Mouse (Mus musculus) neural tube, embryonic 15.5 days (tissue): Measurements from ENCODE around the gene Gm136. TPM values are rescaled to one million over a fixed set of nuclear protein-coding genes. Genes with fewer than 3 reads are reported as not detected.

Experiments used
- ATAC-seq: fragments of 200-750 bp; cut with Nextera tagmentation; 2 replicates; pipeline ENCODE4 v1.8.0; 2017; ENCODE audit warnings: mild to moderate bottlenecking, moderate TSS enrichment, moderate library complexity; ENCODE audit not compliant: low FRiP score
- H3K27ac ChIP-seq: fragments of 300-500 bp; sonication (generic); replicated peaks from 2 replicates; pipeline ENCODE4 v1.5.1; 2015; ENCODE audit warnings: mild to moderate bottlenecking, inconsistent platforms
- H3K27me3 ChIP-seq: fragments of 300-500 bp; sonication (generic); replicated peaks from 2 replicates; pipeline ENCODE4 v1.6.1; 2015; ENCODE audit warnings: inconsistent platforms
- H3K36me3 ChIP-seq: fragments of 300-500 bp; sonication (generic); 2 replicates; pipeline ENCODE4 v1.6.1; 2015; ENCODE audit warnings: inconsistent platforms
- H3K4me1 ChIP-seq: fragments of 300-500 bp; sonication (generic); 2 replicates; pipeline ENCODE4 v1.6.1; 2015; ENCODE audit warnings: inconsistent platforms
- H3K4me2 ChIP-seq: fragments of 300-500 bp; sonication (generic); 2 replicates; pipeline ENCODE4 v1.6.1; 2015; ENCODE audit warnings: inconsistent platforms, mild to moderate bottlenecking, moderate library complexity
- H3K4me3 ChIP-seq: fragments of 300-500 bp; sonication (generic); replicated peaks from 2 replicates; pipeline ENCODE4 v1.5.1; 2015; ENCODE audit warnings: mild to moderate bottlenecking, inconsistent platforms
- H3K9ac ChIP-seq: fragments of 300-500 bp; sonication (generic); replicated peaks from 2 replicates; pipeline ENCODE4 v1.6.1; 2015; ENCODE audit warnings: mild to moderate bottlenecking, inconsistent platforms
- H3K9me3 ChIP-seq: fragments of 300-500 bp; sonication (generic); replicated peaks from 2 replicates; pipeline ENCODE4 v1.6.1; 2016; ENCODE audit warnings: inconsistent platforms
- WGBS: fragments of 180-500 bp; shearing (Covaris S2); methylation state at CpG from one replicate; pipeline ENCODE4 v1.1.7; 2015; ENCODE audit warnings: mixed read lengths; 5-methylcytosine and 5-hydroxymethylcytosine counted together
- polyA plus RNA-seq: library from polyadenylated mRNA; unstranded; fragments of >200 nt; fragmentation: Nextera tagmentation; extraction: Ambion mirVana; gene quantifications from 2 replicates; pipeline ENCODE4 v1.2.1, GENCODE M21; 2015

Gene Gm136
- polyA plus RNA-seq, 1 experiment from 2014 or later = not detected

DNA sequence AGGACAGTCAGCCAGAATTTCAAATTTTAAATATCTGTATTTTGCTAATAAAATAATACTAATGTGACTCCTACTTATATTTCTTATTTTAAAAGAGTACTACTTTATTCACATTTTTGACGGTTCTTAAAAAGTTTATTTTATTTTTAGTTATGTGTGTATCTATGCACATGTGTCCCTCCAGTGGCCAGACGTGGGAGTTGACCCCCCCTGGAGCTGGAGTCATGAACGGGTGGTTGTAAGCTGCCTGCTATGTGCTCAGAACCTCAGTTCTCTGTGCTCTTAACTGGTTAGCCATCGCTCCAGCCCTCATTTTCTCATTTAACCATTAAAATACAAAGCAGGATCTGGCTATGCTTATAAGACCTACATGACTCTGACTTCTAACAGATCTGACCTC lies 53.0 kb downstream of the Gm136 start:
- WGBS = 73% methylated on average over 4 of the region's 4 CpGs
- no peaks in the 10 kb centered on the region for H3K27me3 ChIP-seq
- H3K36me3 ChIP-seq = no peaks in the 10 kb centered on the region
- no peak overlapping the region for H3K4me2 ChIP-seq
- no peak overlapping the region for H3K4me3 ChIP-seq
- no peaks in the 10 kb centered on the region for H3K9me3 ChIP-seq
- no peak for ATAC-seq
- no peak overlapping the region for H3K27ac ChIP-seq
- H3K9ac ChIP-seq = no peak overlapping the region
- H3K4me1 ChIP-seq = no peaks in the 10 kb centered on the region

- no peak overlapping the region for H3K9ac ChIP-seq
- no peak for ATAC-seq
- WGBS = 97% methylated on average over 11 of the region's 11 CpGs
- H3K36me3 ChIP-seq = no peaks in the 10 kb centered on the region
- no peaks in the 10 kb centered on the region for H3K4me1 ChIP-seq
- no peak overlapping the region for H3K27ac ChIP-seq
- H3K9me3 ChIP-seq = no peaks in the 10 kb centered on the region
- no peak overlapping the region for H3K4me3 ChIP-seq
- H3K4me2 ChIP-seq = no peak overlapping the region
- no peaks in the 10 kb centered on the region for H3K27me3 ChIP-seq
These were observed 53.8 kb downstream of the Gm136 start for GRCm38 (mm10) chr4:34702231-34702630.

- no peak for ATAC-seq
- WGBS = 51% methylated on average over 5 of the region's 5 CpGs
- H3K4me2 ChIP-seq = no peak overlapping the region
- no peaks in the 10 kb centered on the region for H3K36me3 ChIP-seq
- no peak overlapping the region for H3K9ac ChIP-seq
- no peaks in the 10 kb centered on the region for H3K27me3 ChIP-seq
- no peak overlapping the region for H3K27ac ChIP-seq
- no peaks in the 10 kb centered on the region for H3K4me1 ChIP-seq
- no peaks in the 10 kb centered on the region for H3K9me3 ChIP-seq
- H3K4me3 ChIP-seq = no peak overlapping the region
These were observed 54.5 kb downstream of the Gm136 start for GRCm38 (mm10) chr4:34701528-34701927.

Other genes starting within 250 kb of the Gm136 start
- 74.3 and 90.5 TPM in 2 replicates for gene Akirin2, start 205.3 kb downstream of the Gm136 start, polyA plus RNA-seq
- 70.9 and 75.0 TPM in 2 replicates for gene Orc3, start 141.3 kb downstream of the Gm136 start, polyA plus RNA-seq
- 51.0 and 55.4 TPM in 2 replicates for gene Rars2, start 141.3 kb downstream of the Gm136 start, polyA plus RNA-seq
- gene Slc35a1, start 68.8 kb downstream of the Gm136 start, polyA plus RNA-seq = 45.7 and 48.1 TPM in 2 replicates
- gene Cfap206, start 26.1 kb downstream of the Gm136 start, polyA plus RNA-seq = 1.7 and 2.2 TPM in 2 replicates
- 49.6 and 49.9 TPM in 2 replicates for gene Smim8, start 22.2 kb upstream of the Gm136 start, polyA plus RNA-seq
- gene Zfp292, start 126.7 kb upstream of the Gm136 start, polyA plus RNA-seq = 20.0 and 20.3 TPM in 2 replicates
- gene Cga, start 137.5 kb upstream of the Gm136 start, polyA plus RNA-seq = 0.31 and 0.37 TPM in 2 replicates